Mouse (Mus musculus): Measurements from ENCODE around the gene Dpp6.

- no peak for TF ChIP-seq MAZ (IDR thresholded peaks at IDR 0.05; ENCODE audit: low read depth, low read length)
- TF ChIP-seq POLR2A (IDR thresholded peaks at IDR 0.05; ENCODE audit: control insufficient read depth in 1 of 2, insufficient read depth in 1 of 2, low read depth in 1 of 2, low read length in 2 of 2, poor library complexity in 1 of 2): no peak
- no peak for TF ChIP-seq SIN3A (IDR thresholded peaks at IDR 0.05; ENCODE audit: low read length)
- TF ChIP-seq USF1 (IDR thresholded peaks at IDR 0.05; ENCODE audit: low read depth, low read length): no peak
- TF ChIP-seq ZC3H11A (IDR thresholded peaks at IDR 0.05; ENCODE audit: low read depth, low read length): no peak
- TF ChIP-seq SMC3 (IDR thresholded peaks at IDR 0.05; ENCODE audit: low read depth, low read length): no peak
- no peak for TF ChIP-seq CTCF (IDR thresholded peaks at IDR 0.05 in 2 of 3, conservative IDR thresholded peaks at IDR 0.05 in 1 of 3; ENCODE audit: control insufficient read depth in 1 of 3, insufficient read depth in 1 of 3, low read depth in 2 of 3, low read length in 3 of 3, poor library complexity in 1 of 3, severe bottlenecking in 1 of 3)
- TF ChIP-seq MAX (IDR thresholded peaks at IDR 0.05; ENCODE audit: low read length): no peak
Observed at GRCm38 (mm10) chr5:26795524-26795923, 21.5 kb upstream of the Dpp6 start.

All from MEL (cell line).